Mouse (Mus musculus) liver, postnatal 0 days (tissue): ENCODE data around the gene Ezr. TPM values are rescaled to one million over a fixed set of nuclear protein-coding genes. Genes with fewer than 3 reads are reported as not detected.
"Not testable (repeated sequence)": the region's sequence is repeated elsewhere in the genome, so short reads cannot be mapped to it uniquely, and the experiment has no call there.

ENCODE experiments used
- ATAC-seq: fragments of 200-750 bp; cut with Nextera tagmentation; 2 replicates; pipeline ENCODE4 v1.8.0; 2017; ENCODE audit warnings: mild to moderate bottlenecking, moderate library complexity
- DNase-seq: peaks from one replicate; pipeline ENCODE4 v3.0.0-alpha.2; 2016
- H3K27ac ChIP-seq: fragments of 300-500 bp; sonication (generic); 2 replicates; pipeline ENCODE4 v1.5.1; 2014; ENCODE audit warnings: antibody characterized with exemption, moderate library complexity, mild to moderate bottlenecking, low read depth
- H3K27me3 ChIP-seq: fragments of 300-500 bp; sonication (generic); 2 replicates; pipeline ENCODE4 v1.6.1; 2014; ENCODE audit warnings: low read length, control low read depth, mixed read lengths; ENCODE audit not compliant: insufficient read depth
- H3K36me3 ChIP-seq: fragments of 300-500 bp; sonication (generic); replicated peaks from 2 replicates; pipeline ENCODE4 v1.6.1; 2014; ENCODE audit warnings: mild to moderate bottlenecking, control low read depth, low read length, moderate library complexity, mixed read lengths; ENCODE audit not compliant: insufficient read depth
- H3K4me1 ChIP-seq: fragments of 300-500 bp; sonication (generic); 2 replicates; pipeline ENCODE4 v1.6.1; 2014; ENCODE audit warnings: antibody characterized with exemption, mild to moderate bottlenecking, control low read depth; ENCODE audit not compliant: insufficient read depth
- H3K4me2 ChIP-seq: fragments of 300-500 bp; sonication (generic); 2 replicates; pipeline ENCODE4 v1.6.1; 2014; ENCODE audit warnings: low read depth, mild to moderate bottlenecking, low read length, moderate library complexity, mixed read lengths
- H3K4me3 ChIP-seq: fragments of 300-500 bp; sonication (generic); 2 replicates; pipeline ENCODE4 v1.5.1; 2014; ENCODE audit warnings: low read depth, low read length
- H3K9ac ChIP-seq: fragments of 300-500 bp; sonication (generic); replicated peaks from 2 replicates; pipeline ENCODE4 v1.6.1; 2014; ENCODE audit warnings: mild to moderate bottlenecking, moderate library complexity
- H3K9me3 ChIP-seq: fragments of 300-500 bp; sonication (generic); 2 replicates; pipeline ENCODE4 v1.6.1; 2016; ENCODE audit warnings: mild to moderate bottlenecking, control low read depth, low read length, mixed read lengths
- CTCF ChIP-seq: sonication (generic); IDR thresholded peaks from 2 replicates; pipeline ENCODE4 v1.5.1; 2016; ENCODE audit warnings: antibody characterized with exemption, low read depth
- EP300 ChIP-seq: IDR thresholded peaks from 2 replicates; pipeline ENCODE4 v1.6.1; 2016; ENCODE audit warnings: antibody characterized with exemption, low read depth, mild to moderate bottlenecking
- WGBS: fragments of 180-500 bp; shearing (Covaris S2); extraction: QIAGEN DNeasy Blood & Tissue Kit; methylation state at CpG from one replicate; pipeline ENCODE4 v1.1.7; 2014; ENCODE audit not compliant: insufficient replicate concordance; 5-methylcytosine and 5-hydroxymethylcytosine counted together
- polyA plus RNA-seq: library from polyadenylated mRNA; unstranded; fragments of >200 nt; fragmentation: Nextera tagmentation; extraction: Ambion mirVana; gene quantifications from 2 replicates; pipeline ENCODE4 v1.2.1, GENCODE M21; 2015

Gene Ezr
- polyA plus RNA-seq, 1 experiment from 2014 or later: 34.8 TPM

DNA sequence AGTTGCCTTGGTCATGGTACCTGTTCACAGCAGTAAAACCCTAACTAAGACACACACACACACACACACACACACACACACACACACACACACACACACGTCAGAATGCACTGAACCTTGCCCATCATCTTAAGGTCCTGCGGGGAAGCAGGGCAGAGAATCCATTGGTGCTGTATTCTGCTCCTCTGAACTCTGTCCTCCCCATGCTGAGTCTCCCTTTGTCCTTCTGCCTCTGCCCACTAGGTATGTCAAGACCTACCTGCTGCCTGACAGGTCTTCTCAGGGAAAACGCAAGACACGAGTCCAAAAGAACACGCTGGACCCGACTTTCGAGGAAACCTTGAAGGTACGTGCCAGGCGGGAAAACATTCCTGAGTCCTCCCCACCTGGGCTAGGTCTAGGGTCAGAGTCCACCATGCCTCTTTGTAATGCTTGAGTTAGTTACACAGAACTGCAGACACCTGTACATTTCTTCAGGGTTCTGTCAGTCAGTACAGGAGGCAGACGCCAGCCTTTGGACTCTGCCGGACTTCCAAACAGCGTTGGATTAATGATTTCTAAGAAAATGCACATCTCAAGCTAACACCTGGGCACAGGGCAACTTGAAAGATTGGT, 54.5 kb downstream of the Ezr start:
- 85% methylated on average over 12 of the region's 12 CpGs for WGBS
- TF ChIP-seq CTCF (no peak), EP300 (no peak)
- no peaks in the 10 kb centered on the region for H3K36me3 ChIP-seq
- no peaks in the 10 kb centered on the region for H3K4me1 ChIP-seq
- no peak overlapping the region for H3K4me3 ChIP-seq
- ATAC-seq: no peak
- H3K27ac ChIP-seq: no peak overlapping the region
- DNase-seq: peak; percentile 4
- no peak overlapping the region for H3K4me2 ChIP-seq
- no peak overlapping the region for H3K9ac ChIP-seq
- no peaks in the 10 kb centered on the region for H3K27me3 ChIP-seq
- H3K9me3 ChIP-seq: no peaks in the 10 kb centered on the region

DNA sequence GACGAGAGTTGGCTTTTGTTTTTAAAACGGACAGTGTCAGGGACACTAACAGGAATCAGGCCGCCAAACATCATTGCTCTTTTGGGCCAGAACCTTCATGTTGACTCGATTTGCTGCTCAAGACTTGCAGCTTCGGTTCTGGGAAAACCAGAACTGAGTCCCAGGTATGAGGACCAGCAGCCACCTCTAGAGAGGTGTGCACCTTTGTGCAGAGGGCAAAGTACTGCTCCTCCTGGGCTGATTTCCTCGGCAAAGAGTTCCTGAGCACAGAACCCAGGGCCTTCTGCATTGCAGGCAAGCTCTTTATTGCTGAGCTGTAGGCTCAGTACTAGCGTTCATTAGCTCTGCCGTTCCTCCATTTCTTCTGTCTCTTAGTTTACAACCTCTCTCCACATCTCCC, 68.6 kb downstream of the Ezr start:
- H3K9ac ChIP-seq, H3K36me3 ChIP-seq, DNase-seq, H3K27me3 ChIP-seq, H3K9me3 ChIP-seq, ATAC-seq, H3K4me3 ChIP-seq, H3K27ac ChIP-seq, H3K4me1 ChIP-seq, H3K4me2 ChIP-seq: not testable (repeated sequence)
- WGBS: 80% methylated on average over 8 of the region's 8 CpGs

DNA sequence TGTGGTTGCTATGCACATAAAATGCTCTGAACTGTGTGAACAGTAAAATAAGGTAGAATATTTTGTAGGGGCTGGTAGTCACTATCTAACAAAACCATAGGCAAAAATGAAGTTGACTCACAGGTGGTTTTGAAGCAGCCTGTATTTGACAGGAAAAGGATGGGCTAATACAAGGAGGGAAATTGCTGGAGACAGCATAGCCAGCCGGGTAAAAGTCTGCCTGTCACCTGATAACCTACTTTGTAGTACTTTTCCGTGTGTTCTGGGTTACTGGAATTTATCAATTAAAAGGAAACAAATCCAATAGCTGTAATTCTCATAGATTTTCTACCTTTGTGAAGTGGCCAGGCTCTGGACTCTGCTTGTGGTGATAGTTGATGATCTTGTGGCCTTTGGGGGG, 69.1 kb downstream of the Ezr start:
- not testable (repeated sequence) for H3K9me3 ChIP-seq, H3K9ac ChIP-seq, H3K4me1 ChIP-seq, H3K4me3 ChIP-seq, DNase-seq, ATAC-seq, H3K27me3 ChIP-seq, H3K4me2 ChIP-seq, H3K27ac ChIP-seq, H3K36me3 ChIP-seq
- 50% methylated on average over 2 of the region's 2 CpGs for WGBS

DNA sequence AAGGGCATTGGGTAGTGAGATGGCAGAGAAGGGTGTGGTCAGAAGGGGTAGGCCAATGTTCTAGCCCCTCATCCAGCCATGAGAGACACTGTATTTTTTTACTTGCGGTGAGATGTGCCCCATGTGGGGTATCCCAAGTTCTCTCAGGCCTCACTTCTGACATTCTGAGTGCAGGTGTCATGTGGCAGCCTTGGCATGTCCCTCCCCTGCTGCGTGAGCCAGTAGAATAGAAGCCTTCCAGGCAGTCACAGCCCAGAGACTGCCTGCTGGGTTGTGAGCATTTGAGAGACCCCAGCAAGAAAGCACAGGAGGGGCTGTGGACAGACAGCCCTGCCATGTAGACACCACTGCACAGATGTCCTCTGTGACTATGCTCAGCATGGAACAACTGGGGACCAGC, 74.4 kb downstream of the Ezr start:
- not testable (repeated sequence) for ATAC-seq, H3K27ac ChIP-seq, H3K36me3 ChIP-seq, H3K4me2 ChIP-seq, H3K4me1 ChIP-seq, H3K9me3 ChIP-seq, H3K27me3 ChIP-seq, H3K4me3 ChIP-seq, H3K9ac ChIP-seq, DNase-seq
- WGBS: 73% methylated on average over 2 of the region's 2 CpGs

DNA sequence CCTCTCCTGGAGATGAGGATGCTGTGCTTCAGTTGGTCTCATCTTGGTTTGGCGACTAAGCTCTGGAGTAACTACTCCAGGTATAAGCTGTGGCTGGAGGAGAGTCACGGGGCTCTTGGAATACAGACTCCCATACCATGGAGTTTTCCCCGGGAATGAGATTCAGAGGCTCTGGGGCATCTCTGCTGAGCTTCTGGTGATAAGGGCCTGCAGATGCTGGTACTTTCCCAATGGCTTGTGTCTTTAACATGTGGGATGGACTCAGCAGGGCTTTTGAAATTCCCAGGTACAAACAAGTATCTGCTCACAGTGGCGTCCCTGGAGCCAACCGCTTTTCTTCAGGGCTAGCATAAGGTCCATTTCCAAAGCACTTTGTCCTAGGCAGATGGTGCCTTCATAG, 75.2 kb downstream of the Ezr start:
- not testable (repeated sequence) for H3K9ac ChIP-seq, ATAC-seq, DNase-seq, H3K4me3 ChIP-seq, H3K27ac ChIP-seq, H3K9me3 ChIP-seq, H3K36me3 ChIP-seq, H3K4me2 ChIP-seq, H3K27me3 ChIP-seq, H3K4me1 ChIP-seq
- 84% methylated on average over 5 of the region's 5 CpGs for WGBS

DNA sequence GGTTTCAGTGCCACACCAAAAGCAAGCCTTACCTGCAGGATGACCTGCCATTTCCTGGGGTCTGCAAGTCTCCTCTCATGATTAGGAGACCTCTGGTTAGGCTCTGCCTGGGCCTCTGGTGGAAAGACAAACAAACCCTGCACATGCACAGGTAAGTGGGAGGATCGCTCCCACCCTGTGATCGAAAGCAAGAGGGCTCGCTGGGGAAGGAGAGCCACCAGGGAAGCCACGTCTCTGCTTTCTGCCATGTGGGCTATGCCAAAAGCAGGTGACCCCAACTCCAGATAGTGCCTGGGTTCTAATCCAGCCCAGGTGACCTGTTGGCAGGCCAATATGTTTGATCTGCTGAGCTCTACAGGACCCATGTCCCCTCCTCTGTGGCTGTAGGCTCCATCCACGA, 76.1 kb downstream of the Ezr start:
- not testable (repeated sequence) for H3K4me2 ChIP-seq, DNase-seq, H3K9ac ChIP-seq, H3K27me3 ChIP-seq, H3K9me3 ChIP-seq, H3K4me3 ChIP-seq, H3K27ac ChIP-seq, ATAC-seq, H3K4me1 ChIP-seq, H3K36me3 ChIP-seq
- 88% methylated on average over 5 of the region's 5 CpGs for WGBS

DNA sequence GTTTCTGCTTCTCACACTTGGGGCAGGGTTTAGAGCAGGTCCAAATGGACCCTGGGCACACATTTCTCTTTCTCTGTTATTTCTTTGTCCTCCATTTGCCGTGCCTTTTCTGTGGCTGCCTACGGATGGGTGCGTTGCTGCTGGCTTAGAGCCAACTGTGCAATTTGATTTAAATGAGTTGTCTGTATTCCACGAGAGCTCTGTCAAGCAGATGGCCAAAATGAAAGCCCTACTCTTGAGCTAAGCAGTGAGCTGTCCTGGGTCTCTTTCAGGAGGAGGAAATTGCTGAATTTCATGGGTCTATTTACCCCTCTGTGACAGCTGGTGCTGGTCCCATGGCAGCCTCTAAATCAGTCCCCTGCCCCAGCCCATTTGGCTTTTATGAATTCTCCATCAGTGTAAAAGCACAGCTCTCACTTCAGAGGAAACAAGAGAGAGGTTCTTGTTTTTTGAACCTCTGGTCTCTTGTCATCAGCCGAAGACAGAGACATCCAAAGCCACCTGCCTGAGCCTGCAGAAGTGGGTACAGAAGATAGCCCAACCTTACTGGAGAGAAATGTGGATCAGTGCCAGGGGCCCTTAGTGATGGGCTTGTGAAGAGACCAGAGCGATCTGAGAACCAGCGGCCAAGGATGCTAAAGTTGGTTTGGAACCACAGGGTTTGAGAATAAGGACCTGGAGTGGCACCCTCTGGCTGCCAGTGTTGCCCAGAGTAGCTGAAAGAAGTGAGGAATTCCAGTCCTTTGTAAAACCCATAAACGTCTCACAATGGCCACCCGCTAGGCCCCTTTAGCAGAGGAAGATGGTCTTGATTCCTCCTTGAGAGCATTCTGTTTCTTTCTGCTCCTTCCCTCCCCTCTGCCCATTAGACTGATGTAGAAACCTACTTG, 79.0 kb downstream of the Ezr start:
- not testable (repeated sequence) for H3K9ac ChIP-seq
- 72% methylated on average over 6 of the region's 9 CpGs for WGBS

DNA sequence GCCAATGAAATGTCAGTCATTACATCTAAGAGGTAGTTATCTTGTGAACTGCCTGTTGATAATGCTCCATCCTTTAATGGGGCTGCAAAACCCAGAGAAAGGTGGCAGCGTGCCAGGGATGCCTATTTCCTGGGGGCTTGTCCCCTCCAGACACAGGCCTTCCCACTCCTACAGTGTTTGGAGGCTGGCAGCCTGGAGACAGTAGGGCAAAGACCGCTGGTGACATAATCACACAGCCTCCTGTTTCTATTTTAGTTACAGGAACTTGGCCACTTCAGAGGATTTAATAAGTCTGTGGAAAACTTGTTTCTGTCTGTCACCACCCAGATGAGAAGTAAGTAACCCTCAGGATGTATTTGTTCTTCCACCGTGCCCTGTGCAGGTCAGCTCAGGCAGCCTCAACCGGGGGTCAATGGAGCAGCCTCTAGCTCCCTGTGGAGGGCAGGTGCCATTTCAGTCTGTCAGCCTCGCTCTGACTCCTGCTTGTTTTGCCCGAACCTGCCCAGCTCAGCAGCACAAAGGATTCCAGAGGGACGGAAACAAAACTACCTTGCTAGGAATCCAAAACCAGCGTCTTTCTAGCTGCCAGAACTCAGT, 79.9 kb downstream of the Ezr start:
- ATAC-seq: not testable (repeated sequence)
- WGBS: 31% methylated on average over 2 of the region's 8 CpGs

More for the DNA sequence above, 79.0 kb downstream of the Ezr start:
- H3K27ac ChIP-seq, H3K36me3 ChIP-seq, H3K4me1 ChIP-seq, H3K4me2 ChIP-seq, ATAC-seq, H3K4me3 ChIP-seq, H3K27me3 ChIP-seq, H3K9me3 ChIP-seq, DNase-seq: not testable (repeated sequence)

DNA sequence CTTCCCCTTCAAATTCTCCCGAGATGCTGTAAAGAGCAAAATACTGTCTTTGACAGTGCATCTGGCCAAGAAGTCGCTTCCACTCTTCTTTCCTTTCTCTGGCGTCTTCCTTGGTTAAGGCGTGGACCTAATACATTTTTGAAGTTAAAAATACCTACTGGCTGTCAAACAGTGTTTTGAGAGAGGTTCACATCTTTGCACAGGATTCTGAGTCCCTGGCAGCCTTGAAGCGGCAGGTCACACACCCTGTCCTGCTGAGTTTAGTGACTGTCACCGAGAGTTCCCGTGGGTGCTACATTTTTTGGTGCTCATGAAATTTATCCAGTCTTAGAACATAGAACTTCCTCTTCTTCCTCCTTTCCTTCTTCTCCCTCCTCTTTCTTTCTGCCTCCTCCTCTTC, 82.5 kb downstream of the Ezr start:
- not testable (repeated sequence) for H3K36me3 ChIP-seq, H3K9ac ChIP-seq, H3K9me3 ChIP-seq, H3K27ac ChIP-seq, H3K4me2 ChIP-seq, H3K4me3 ChIP-seq, ATAC-seq, DNase-seq, H3K27me3 ChIP-seq, H3K4me1 ChIP-seq
- 55% methylated on average over 3 of the region's 7 CpGs for WGBS

More for the DNA sequence above, 79.9 kb downstream of the Ezr start:
- H3K4me3 ChIP-seq, H3K4me2 ChIP-seq, H3K9ac ChIP-seq, H3K27ac ChIP-seq, H3K4me1 ChIP-seq, H3K27me3 ChIP-seq, H3K36me3 ChIP-seq, H3K9me3 ChIP-seq, DNase-seq: not testable (repeated sequence)
